Mouse (Mus musculus): Measurements from ENCODE around the gene Igf2bp1.

The Igf2bp1 gene

DNA sequence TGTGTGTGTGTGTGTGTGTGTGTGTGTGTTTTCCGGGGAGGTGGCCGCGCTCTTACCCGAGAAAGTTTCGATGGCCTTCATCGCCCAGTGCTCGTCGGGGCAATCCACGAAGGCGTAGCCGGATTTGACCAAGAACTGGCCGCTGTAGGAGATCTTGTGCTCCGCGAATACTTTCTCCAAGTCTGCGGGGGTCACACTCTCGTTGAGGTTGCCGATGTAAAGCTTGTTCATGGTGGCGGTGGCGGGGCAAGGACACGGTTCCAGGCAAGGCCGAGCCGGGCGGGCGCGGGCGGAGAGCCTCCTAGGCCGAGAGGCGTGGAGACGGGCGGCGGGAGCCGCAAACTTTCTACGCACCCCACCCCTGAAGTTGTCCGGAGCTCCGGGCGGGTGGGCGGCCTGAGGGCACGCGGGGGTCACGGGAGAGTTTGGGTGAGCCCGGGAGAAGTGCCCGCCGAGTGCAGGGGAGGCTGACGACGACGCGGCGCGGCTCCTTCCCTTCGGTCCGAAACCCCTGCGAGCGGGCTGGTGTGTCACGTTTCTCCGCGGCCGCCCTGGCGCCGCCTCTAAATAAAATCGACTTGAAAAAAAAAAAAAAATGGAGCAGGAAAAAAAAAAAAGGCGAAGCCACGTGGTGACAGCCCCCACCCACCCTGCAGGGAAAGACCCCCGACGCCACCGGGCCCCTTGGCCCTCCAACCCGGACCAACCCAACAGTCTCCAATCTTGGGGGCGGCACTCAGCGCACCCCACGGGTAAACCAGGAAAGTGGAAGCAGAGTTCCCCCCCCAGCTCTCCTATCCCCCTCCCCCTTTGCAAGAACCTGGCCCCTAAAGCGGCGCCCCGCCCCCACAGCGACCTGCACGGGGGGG, at the start of gene Igf2bp1:
TSS of gene Igf2bp1 (minus strand) at position 538 of the 869 bp plus-strand sequence.
- DNase-seq (ENCODE audit: low read depth) = peak; percentile 82

DNA sequence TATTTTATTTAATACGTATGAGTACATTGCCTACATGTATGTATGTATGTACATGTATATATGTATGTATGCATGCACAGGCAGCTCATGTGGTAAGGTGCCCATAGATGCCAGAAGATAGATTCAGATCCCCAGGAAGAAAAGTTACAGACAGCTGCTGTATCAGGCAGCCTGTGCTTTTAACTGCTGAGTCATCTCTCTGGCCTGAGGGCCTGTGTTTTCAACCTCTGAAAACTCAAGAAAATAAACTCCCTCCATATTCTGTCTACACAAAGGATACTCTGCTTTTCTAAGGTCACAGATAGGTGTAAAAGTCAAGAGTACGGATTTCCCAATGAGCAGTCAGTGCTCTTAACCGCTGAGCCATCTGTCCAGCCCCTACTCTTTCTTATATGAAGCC, 45.1 kb upstream of the Igf2bp1 start:
- DNase-seq (ENCODE audit: low read depth) = peak; percentile 31

DNA sequence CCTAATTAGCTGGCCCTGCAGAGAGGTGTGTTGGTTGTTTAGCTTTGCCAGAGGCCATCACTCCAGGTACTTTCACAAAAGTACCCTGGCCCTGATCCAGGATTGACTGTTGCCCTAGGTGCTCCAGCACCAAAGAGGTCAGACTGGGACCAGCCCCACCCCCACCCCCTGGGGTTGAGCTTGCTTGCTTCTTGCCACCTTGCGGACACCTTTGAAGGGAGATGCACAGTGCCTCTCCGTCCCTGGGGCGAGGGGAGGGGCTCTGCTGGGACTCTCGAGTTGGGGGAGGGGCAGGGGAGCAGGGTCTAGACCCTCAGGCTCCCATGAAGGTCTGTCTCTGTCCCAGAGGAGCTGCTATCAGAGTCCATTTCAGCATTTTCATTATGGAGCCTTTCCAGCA, 44.2 kb upstream of the Igf2bp1 start:
- DNase-seq (ENCODE audit: low read depth) = no peak

DNA sequence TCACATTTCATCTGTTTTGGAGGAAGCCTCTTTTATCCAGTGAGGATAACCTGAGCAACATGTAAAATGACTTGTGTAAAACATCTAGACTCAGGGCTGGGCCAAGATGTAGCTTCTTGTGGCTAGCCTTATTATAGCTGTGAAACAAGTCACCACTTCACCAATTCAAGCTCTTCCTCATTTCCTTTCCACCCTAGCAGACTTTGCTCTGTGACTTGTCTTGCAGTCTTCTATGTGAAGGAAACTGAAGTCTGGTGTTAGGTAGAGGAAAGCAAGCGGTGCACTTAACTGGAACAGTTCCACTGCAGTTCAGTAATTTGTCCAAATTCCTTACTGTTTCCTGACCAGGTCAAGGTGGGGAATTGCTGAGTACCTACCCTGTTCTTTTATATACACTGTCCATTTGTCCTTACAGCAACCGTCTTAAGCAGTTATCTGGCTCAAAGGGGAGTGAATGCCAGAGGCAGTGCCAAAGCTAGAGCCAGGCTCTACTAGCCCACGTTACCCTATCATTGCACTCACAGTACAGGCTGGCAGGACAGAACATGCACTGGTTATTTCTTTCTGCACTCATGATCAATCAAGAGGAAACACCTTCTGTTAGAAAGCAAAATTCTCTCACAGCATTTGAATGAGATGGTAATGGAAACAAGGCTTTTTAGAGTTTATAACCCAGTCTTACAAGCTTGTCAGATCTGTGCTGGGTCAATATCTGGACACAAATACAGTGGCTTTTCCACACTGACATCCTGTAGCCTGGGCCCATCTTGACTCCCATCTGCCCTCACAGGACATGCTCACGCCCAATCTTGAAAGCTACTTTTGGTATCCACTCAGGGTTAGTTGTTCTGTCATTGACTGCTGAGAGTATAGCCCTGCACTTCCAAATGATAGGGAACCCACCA, 42.0 kb upstream of the Igf2bp1 start:
- no peak for DNase-seq (ENCODE audit: low read depth)

DNA sequence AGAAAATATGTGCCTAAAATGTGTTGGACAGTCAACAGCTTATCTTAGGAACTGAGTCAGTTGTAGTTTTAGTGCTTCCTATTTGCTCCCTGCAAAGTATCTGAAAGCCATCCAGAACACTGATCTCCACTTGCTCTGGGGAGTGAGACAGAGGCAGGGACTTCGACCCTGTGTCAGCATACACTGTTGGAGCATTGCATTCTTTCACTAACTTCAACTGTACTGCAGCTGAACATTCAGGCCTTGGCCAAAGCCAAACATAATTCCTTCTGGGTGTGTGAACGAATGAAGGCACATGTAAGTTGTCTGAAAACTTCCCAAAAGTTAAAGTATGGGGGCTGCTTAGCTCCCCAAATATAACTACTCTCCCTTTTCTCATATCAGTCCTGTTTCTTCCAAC, 41.1 kb upstream of the Igf2bp1 start:
- no peak for DNase-seq (ENCODE audit: low read depth)

DNA sequence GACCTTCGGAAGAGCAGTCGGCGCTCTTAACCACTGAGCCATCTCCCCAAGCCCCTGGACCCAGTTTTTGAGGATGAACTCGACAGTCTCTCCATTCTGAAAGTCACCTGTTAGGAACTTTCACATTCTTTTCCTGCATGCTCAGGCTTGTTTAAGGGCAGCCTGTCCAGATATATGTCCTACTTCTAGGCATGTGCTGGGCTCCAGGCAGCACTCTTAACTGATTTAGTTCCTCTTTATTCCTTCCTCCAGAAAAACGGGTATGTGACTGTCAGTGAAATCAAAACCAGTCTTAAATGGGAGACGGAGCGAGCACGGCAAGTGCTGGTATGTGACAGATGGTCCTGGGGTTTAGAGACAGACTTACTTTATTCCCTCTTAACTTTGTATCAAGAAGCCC, 40.3 kb upstream of the Igf2bp1 start:
- no peak for DNase-seq (ENCODE audit: low read depth)

DNA sequence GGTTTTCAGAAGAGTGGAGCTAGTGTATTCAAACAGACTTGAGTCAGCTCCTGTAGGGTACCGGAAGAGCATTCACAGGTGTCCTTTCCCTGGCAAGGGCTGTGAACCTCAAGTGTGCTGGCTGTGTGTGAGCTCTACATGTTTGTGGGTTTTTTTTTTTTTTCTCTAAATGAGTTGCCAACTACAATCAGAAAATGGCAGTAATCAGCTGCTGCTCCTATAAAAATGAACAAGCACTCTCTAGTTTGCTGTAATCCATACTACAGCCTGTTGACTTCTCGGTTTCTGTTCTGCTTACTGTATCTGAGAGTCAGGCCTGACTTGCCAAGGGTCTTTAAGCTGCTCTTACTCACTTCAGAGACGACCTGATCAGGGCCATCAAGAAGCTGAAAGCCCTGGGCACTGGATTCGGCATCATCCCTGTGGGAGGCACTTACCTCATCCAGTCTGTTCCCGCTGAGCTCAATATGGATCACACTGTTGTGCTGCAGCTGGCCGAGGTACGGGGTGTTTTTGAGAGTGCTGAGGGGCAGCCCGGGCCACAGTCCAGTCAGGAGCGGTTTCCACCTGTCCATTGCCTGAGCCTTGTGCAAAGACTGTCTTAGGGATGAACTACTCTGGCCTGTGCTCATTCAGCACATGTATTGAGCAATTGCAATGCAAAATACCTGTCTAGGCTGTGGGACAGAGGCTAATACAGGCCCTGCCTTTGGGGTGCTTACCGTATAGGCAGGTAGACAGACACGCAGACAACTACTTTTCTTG, 39.2 kb upstream of the Igf2bp1 start:
- DNase-seq (ENCODE audit: low read depth) = no peak

DNA sequence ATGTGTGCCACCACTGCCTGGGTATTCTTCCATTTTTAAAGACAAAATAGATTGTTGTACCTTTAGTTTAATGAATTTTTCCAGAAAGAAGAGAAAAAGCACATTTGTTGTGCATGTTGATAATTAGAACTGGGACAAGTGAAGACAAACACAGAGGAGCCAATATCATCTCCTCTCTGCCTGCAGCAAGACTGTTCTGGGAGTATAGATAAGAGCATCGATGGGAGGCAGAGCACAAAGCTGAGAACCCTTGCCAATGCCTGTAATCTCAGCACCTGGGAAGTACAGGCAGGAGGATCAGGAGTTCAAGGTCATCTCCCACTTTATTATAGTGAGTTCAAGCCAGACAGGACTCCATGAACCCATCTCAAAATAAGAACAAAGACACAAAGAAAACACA, 32.8 kb upstream of the Igf2bp1 start:
- no peak for DNase-seq (ENCODE audit: low read depth)

DNA sequence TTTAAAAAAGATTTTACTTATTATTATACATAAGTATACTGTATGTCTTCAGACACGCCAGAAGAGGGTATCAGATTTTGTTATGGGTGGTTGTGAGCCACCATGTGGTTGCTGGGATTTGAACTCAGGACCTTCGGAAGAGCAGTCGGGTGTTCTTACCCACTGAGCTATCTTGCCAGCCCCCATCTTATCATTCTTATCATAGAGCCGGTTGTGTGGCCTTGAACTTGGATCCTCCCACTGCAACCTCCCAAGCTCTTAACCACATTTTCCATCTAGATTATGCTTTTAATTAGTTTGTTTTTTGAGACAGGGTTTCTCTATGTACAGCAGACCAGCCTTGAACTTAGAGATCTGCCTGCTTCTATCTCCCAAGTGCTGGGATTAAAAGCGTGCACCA, 31.8 kb upstream of the Igf2bp1 start:
- DNase-seq (ENCODE audit: low read depth) = no peak

DNA sequence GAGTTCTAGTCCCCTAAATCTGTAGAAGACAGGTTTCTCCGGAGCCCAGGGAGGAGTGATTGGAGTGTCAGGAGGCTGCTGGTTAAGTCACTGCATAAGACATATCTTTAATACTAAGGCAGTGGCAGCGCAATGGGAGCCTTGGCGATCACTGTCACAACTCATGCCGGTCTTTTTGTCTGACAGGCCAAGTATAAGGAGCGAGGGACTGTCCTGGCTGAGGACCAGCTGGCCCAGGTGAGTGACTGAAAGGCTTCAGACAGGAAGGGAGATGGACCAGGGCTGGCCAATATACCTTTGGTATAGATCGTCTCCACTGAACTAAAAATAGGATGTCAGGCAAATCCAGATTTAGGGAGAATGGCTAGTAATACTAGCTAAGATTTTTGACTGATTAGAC, 29.4 kb upstream of the Igf2bp1 start:
- no peak for DNase-seq (ENCODE audit: low read depth)

DNA sequence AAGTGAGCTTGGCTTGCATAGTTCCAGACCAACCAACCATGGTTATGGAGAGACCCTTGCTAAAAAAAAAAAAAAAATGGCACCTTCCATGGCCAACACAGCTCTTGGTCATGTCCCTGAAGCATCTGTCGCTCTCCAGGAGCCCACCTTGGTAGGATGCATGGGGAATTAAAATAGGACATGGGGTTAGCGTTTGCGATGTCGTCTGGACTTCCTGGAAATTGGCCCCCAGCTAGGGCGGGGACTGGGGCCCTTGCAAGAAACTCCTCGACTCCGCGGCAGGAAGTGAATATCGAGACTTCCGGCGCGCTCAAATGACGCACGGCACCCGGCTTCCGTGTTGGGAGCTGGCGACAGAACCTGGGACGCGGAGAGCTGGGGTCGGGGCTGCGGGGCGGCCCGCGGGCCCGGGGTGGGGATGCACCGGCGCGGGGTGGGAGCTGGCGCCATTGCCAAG, 28.9 kb upstream of the Igf2bp1 start, which contains the start of gene Snf8:
TSS of gene Snf8 (plus strand) at position 290 of the 457 bp plus-strand sequence.
- DNase-seq (ENCODE audit: low read depth) = peak; percentile 96

DNA sequence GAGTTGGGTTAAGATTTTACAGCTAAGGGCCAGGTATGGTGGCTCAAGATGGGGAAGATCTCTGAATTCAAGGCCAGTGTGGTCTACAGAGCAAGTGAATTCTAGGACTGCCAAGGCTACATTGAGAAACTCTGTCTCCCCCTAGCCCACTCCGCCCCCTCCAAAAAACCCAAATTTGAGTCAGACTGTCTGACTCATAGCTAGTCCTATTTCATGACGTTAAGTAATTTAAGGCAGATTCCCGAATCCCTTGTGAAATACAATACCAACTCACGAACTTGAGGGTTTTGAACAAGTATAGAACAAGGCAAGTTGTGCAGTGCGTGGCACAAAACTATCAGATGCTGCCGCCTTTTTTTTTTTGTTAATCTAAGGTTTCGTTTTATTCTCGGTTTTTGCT, 28.4 kb upstream of the Igf2bp1 start:
- DNase-seq (ENCODE audit: low read depth) = peak; percentile 77

DNA sequence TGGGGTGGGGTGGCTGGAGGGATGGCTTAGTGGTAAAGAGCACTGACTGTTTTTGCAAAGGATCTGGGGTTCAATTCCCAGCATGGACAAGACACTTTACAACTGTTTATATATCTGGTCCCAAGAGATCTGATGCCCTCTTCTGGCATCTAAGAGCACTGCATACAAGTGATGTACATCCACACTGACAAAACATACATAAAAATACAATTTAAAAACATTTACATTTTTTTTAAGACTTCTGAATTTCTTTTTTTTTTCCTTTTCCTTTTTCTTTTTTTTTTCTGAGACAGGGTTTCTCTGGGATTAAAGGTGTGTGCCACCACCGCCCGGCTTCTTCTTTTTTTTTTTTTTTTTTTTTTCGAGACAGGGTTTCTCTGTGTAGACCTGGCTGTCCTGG, 27.5 kb upstream of the Igf2bp1 start:
- DNase-seq (ENCODE audit: low read depth) = peak; percentile 70

DNA sequence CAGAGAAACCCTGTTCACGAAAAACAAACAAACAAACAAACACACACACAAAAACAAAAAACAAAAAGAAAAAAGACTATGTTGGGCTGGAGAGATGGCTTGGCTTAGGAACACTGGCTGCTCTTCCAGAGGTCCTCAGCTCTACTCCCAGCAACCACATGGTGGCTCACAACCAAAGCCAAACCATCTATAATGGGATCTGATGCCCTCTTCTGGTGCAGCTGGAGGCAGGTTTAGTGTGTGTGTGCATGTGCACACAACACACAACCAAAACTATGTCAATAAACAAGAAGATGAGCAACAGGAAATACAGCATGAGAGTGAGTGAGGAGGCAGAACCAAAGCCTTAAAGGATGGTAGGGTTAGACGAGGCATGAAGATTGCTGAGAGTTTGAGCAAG, 26.0 kb upstream of the Igf2bp1 start:
- peak; percentile 24 for DNase-seq (ENCODE audit: low read depth)

DNA sequence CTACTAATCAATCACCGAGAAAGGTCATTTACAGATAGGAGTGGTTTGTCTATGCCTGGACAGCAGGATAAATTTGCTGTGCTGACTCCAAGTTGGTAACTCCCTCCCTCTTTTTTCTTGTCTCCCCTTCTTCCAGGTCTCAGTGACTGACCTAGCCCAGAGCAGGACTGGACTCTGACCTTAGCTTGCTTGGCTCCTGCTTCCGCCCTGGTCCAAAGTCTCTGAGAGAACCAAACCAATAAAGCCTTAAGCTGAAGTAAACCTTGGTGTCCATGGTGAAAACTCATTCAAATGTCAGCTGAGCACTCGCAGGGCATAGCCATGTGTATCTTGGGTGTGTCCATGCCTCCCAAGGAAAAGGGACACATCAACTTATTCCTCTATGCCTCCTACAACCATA, 24.8 kb upstream of the Igf2bp1 start:
- no peak for DNase-seq (ENCODE audit: low read depth)

DNA sequence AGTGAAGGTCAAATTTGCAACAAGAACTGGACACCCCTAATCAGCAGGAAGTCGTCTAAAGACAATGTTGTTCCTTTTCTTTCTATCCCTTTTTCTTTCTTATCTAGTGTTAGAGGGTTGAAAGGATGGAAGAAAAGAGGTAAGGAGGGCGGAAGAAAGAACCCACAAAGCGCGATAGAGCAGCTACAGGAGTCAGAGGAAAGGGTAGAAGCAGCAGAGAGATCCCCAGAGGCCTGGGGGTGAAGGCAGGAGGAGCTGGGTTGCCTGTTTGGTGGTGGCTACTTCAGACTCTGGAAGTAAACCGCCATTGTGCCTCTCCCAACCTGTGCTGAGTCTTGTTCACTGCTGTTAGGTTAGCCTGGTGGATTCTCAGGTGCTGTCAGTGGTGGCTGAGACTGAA, 22.4 kb upstream of the Igf2bp1 start:
- DNase-seq (ENCODE audit: low read depth) = no peak

DNA sequence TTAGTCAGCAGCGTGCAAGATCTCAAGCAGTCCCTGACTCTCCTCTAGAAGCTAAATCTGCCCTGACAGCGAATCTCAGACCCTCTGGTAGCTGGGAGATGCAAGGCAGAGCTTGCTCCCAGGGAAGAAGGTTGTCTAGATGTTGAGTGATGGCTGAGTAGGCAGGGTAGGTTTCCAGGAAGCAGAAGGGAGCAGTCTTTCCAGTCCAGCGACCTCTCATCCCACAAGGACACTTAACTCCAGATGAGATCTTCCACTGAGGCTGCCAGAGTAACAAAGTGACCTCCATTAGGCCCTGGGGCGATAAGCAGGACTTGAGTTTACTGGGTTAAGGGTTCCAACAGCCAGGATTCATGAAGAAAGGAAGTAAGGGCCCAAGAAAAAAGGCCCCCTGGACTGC, 14.9 kb upstream of the Igf2bp1 start:
- DNase-seq (ENCODE audit: low read depth) = no peak

DNA sequence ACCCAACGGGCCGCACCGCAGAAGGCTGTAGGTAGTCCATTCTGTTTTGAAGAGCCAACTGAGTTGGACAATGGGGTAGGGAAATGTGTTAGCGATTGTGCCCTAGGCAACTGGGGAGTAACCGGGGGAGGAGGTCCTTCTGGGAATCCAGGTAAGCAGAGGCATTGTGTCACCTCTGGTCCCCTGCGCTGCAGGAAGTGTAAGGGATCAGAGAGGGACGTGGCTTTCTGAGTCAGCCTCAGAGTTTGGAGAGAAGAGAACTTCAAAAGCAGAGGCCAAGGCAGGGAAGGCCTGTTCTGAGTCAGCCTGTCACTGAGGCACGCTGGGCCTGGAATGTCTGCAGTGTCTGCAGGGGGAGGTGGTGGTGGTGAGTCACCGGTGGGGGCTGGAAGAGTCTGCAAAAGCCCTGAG, 12.2 kb upstream of the Igf2bp1 start:
- peak; percentile 90 for DNase-seq (ENCODE audit: low read depth)

DNA sequence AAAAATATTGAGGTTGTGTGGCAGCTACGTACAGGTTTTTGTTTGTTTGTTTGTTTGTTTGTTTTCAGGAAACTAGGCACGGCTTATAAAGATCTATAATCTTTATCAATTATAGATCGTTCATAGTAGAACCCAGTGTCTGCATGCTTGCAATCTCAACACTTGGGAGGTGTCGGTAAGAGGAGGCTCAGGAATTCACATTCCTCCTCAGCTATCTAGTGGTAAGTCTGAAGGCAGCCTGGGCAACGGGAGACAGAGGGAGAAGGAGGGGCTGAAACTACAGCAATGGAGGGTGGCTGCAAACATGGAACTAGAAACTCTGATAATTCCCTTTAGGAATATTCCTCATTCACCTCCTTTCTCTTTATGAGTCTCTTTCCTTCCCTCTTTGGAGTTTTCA, 9.7 kb upstream of the Igf2bp1 start:
- no peak for DNase-seq (ENCODE audit: low read depth)

DNA sequence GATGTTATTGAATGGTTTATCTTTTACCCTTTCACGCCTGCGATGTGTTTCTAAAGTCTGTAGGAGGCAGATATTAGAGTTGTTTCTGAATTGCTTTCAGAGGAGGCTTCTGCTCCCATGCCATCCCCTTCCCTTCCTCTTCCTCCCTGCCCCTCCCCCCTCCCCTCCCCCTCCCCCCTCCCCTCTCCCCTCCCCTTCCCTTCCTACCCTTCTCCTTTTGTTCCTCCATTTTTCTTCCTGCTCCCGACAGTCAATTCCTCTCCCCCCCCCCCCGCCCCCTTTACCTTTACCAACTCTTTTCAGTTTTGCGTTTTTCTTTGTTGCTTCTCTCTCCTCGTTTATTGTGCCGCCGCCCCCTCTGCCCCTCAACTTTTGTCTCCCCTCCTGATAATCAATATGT, 6.2 kb upstream of the Igf2bp1 start:
- DNase-seq (ENCODE audit: low read depth) = no peak

DNA sequence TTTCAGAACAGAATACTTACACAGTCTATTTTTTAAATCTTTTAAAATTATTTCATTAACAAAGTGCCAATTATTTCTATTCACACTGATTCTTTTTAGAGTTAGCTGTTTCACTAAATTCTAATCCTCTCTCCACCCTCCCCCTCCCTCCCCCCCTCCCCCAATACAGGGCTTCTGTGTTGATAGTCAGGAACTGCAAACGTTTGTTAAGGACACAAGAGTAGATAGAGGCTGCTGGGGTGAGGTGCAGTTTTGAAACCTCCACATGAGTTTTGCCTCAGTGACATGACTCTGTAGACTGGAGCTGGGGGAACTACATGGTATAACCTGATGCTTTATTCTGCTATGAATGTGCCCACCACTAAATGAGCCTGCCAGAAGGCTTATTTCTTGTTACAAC, 3.1 kb upstream of the Igf2bp1 start:
- DNase-seq (ENCODE audit: low read depth) = no peak
